Mouse (Mus musculus): Measurements from ENCODE around the gene Gm20388. TPM values are rescaled to one million over a fixed set of nuclear protein-coding genes. Genes with fewer than 3 reads are reported as not detected.

Gm20388 gene
- total RNA-seq, 2 experiments from 2014 or later, result 12.7 TPM; not detected in 1

- no peak for DNase-seq
These were observed 3851.2 kb downstream of the Gm20388 start for GRCm38 (mm10) chr8:123761883-123762270.

- no peak for DNase-seq
These were observed 3852.7 kb downstream of the Gm20388 start for GRCm38 (mm10) chr8:123763355-123763754.

GRCm38 (mm10) chr8:123764671-123765070, 3854.0 kb downstream of the Gm20388 start:
- DNase-seq, result peak in 1 of 2 experiments; percentile 34

GRCm38 (mm10) chr8:123766516-123766915, 3855.9 kb downstream of the Gm20388 start:
- no peak for DNase-seq

GRCm38 (mm10) chr8:123767874-123768273, 3857.2 kb downstream of the Gm20388 start:
- DNase-seq, result no peak

- DNase-seq, result peak; percentile 58 to 61
These were observed 3858.1 kb downstream of the Gm20388 start for GRCm38 (mm10) chr8:123768492-123769356.

GRCm38 (mm10) chr8:123773468-123773867, 3862.8 kb downstream of the Gm20388 start:
- DNase-seq, result no peak

GRCm38 (mm10) chr8:123774491-123774890, 3863.8 kb downstream of the Gm20388 start:
- DNase-seq, result no peak

GRCm38 (mm10) chr8:123777319-123777718, 3866.7 kb downstream of the Gm20388 start:
- DNase-seq, result peak; percentile 52 to 59

- no peak for DNase-seq
These were observed 3869.8 kb downstream of the Gm20388 start for GRCm38 (mm10) chr8:123780471-123780870.

- DNase-seq, result no peak
These were observed 3870.6 kb downstream of the Gm20388 start for GRCm38 (mm10) chr8:123781256-123781655.

- peak; percentile 76 to 79 for DNase-seq
These were observed 3873.0 kb downstream of the Gm20388 start for GRCm38 (mm10) chr8:123783525-123784249.

- peak; percentile 53 to 67 for DNase-seq
These were observed 3875.5 kb downstream of the Gm20388 start for GRCm38 (mm10) chr8:123786166-123786565.

- no peak for DNase-seq
These were observed 3876.0 kb downstream of the Gm20388 start for GRCm38 (mm10) chr8:123786644-123787043.

- no peak for DNase-seq
These were observed 3876.7 kb downstream of the Gm20388 start for GRCm38 (mm10) chr8:123787254-123787897.

GRCm38 (mm10) chr8:123788416-123789170, 3878.0 kb downstream of the Gm20388 start:
- no peak for DNase-seq

GRCm38 (mm10) chr8:123789461-123789860, 3878.8 kb downstream of the Gm20388 start:
- DNase-seq, result no peak

GRCm38 (mm10) chr8:123789970-123790369, 3879.3 kb downstream of the Gm20388 start:
- peak; percentile 85 for DNase-seq

GRCm38 (mm10) chr8:123791101-123791844, 3880.6 kb downstream of the Gm20388 start:
- DNase-seq, result no peak

GRCm38 (mm10) chr8:123791845-123792225, 3881.2 kb downstream of the Gm20388 start:
- DNase-seq, result no peak

- no peak for DNase-seq
These were observed 3883.3 kb downstream of the Gm20388 start for GRCm38 (mm10) chr8:123793900-123794299.
